Mouse (Mus musculus) testis, adult 2 months (tissue): ENCODE results near the gene Cnnm2.

ENCODE experiments used
- CTCF ChIP-seq: fragments of 200-500 bp; IDR thresholded peaks from 2 replicates; pipeline ENCODE4 v1.5.1; 2012; ENCODE audit warnings: low read depth, mild to moderate bottlenecking, inconsistent platforms, low read length, moderate library complexity; ENCODE audit not compliant: control insufficient read depth, insufficient read depth, insufficient replicate concordance
- POLR2A ChIP-seq: fragments of 200-500 bp; IDR thresholded peaks from 2 replicates; pipeline ENCODE4 v1.6.1; 2012; ENCODE audit warnings: low read depth, mild to moderate bottlenecking, inconsistent platforms, low read length, moderate library complexity; ENCODE audit not compliant: control insufficient read depth

GRCm38 (mm10) chr19:46805933-46806688 is 44.7 kb downstream of the Cnnm2 start:
- TF ChIP-seq CTCF (no peak), POLR2A (no peak)
